Mouse (Mus musculus) heart, embryonic 12.5 days (tissue): ENCODE results near the gene Sorcs2. TPM values are rescaled to one million over a fixed set of nuclear protein-coding genes. Genes with fewer than 3 reads are reported as not detected.
A peak's percentile ranks its signal among the peaks of the same experiment; 100 is the strongest.

Source experiments
- ATAC-seq: fragments of 200-750 bp; cut with Nextera tagmentation; 2 replicates; pipeline ENCODE4 v1.8.0; 2017; ENCODE audit warnings: moderate TSS enrichment, moderate library complexity; ENCODE audit not compliant: insufficient number of reproducible peaks, low FRiP score
- H3K27ac ChIP-seq: fragments of 300-500 bp; sonication (generic); 2 replicates; pipeline ENCODE4 v1.5.1; 2016; ENCODE audit warnings: mild to moderate bottlenecking, moderate library complexity; ENCODE audit not compliant: poor library complexity, severe bottlenecking
- H3K27me3 ChIP-seq: fragments of 300-500 bp; sonication (generic); replicated peaks from 2 replicates; pipeline ENCODE4 v1.6.1; 2016; ENCODE audit warnings: mild to moderate bottlenecking, moderate library complexity
- H3K36me3 ChIP-seq: fragments of 300-500 bp; sonication (generic); 2 replicates; pipeline ENCODE4 v1.6.1; 2016; ENCODE audit warnings: mild to moderate bottlenecking, moderate library complexity
- H3K4me1 ChIP-seq: fragments of 300-500 bp; sonication (generic); replicated peaks from 2 replicates; pipeline ENCODE4 v1.6.1; 2016; ENCODE audit warnings: mild to moderate bottlenecking
- H3K4me2 ChIP-seq: fragments of 300-500 bp; sonication (generic); 2 replicates; pipeline ENCODE4 v1.6.1; 2016; ENCODE audit warnings: mild to moderate bottlenecking, moderate library complexity
- H3K4me3 ChIP-seq: fragments of 300-500 bp; sonication (generic); 2 replicates; pipeline ENCODE4 v1.5.1; 2016; ENCODE audit warnings: mild to moderate bottlenecking
- H3K9ac ChIP-seq: fragments of 300-500 bp; sonication (generic); 2 replicates; pipeline ENCODE4 v1.6.1; 2016; ENCODE audit warnings: mild to moderate bottlenecking, moderate library complexity
- H3K9me3 ChIP-seq: fragments of 300-500 bp; sonication (generic); replicated peaks from 2 replicates; pipeline ENCODE4 v1.6.1; 2016; ENCODE audit warnings: mild to moderate bottlenecking, moderate library complexity
- WGBS: fragments of 180-500 bp; shearing (Covaris S2); methylation state at CpG from one replicate; pipeline ENCODE4 v1.1.7; 2016; 5-methylcytosine and 5-hydroxymethylcytosine counted together
- microRNA-seq: library from miRNA; unstranded; fragments of <30 nt; microRNA quantifications from one replicate; pipeline ENCODE4, GENCODE M21; 2017
- polyA plus RNA-seq: library from polyadenylated mRNA; unstranded; fragments of >200 nt; fragmentation: Nextera tagmentation; extraction: Ambion mirVana; gene quantifications from 2 replicates; pipeline ENCODE4 v1.2.1, GENCODE M21; 2016

Gene Sorcs2
- polyA plus RNA-seq, 1 experiment from 2014 or later = 12.4 TPM

GRCm38 (mm10) chr5:35970380-35971105 is 427.4 kb downstream of the Sorcs2 start:
- H3K27ac ChIP-seq = peak overlapping the region; percentile 13; the same call in 1 of the 2 replicates
- no peaks in the 10 kb centered on the region for H3K27me3 ChIP-seq
- no peak for ATAC-seq
- H3K4me3 ChIP-seq = no peak overlapping the region
- peaks cover 65% of the 10 kb centered on the region for H3K36me3 ChIP-seq
- no peak overlapping the region for H3K4me2 ChIP-seq
- peaks cover 38% of the 10 kb centered on the region for H3K4me1 ChIP-seq
- WGBS = 68% methylated on average over 12 of the region's 12 CpGs
- H3K9ac ChIP-seq = no peak overlapping the region
- H3K9me3 ChIP-seq = no peaks in the 10 kb centered on the region

DNA sequence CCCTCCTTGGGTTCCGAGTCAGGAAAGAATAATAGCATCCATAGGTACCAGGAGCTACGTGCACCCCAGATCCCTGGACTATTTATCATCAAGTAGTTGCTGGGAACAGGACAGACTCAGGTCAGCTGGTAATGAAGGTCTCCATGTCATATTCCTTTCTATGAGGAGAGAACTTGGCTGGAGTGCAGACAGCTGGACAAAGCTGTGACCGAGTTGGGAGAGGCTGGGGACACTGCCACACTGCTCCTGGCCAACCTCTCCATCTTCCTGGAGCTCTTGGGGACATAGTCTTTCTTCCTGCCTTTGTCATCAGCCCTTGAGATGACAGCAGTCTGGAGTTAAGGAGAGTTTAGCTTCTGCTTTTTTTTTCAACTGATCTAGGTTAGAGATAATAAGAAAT is 428.1 kb downstream of the Sorcs2 start:
- WGBS = 72% methylated on average over 3 of the region's 3 CpGs
- Histone ChIP-seq H3K4me2 (no peak overlapping the region), H3K27ac (no peak overlapping the region), H3K9me3 (no peaks in the 10 kb centered on the region), H3K27me3 (no peaks in the 10 kb centered on the region), H3K4me1 (peaks cover 38% of the 10 kb centered on the region), H3K9ac (no peak overlapping the region), H3K36me3 (peaks cover 71% of the 10 kb centered on the region), H3K4me3 (no peak overlapping the region)
- no peak for ATAC-seq

Small RNA genes lying within 50 kb of the gene (microRNA-seq; reads per million reads assigned to microRNA genes)
- 88.2 reads per million, percentile 50 among the genes with 10 or more reads in this experiment for gene Mir7689

Other genes with a start within 250 kb of the Sorcs2 start
- 0.12 TPM in 1 of 2 replicates, not detected in the other for gene Psapl1, start 194.1 kb downstream of the Sorcs2 start, polyA plus RNA-seq
- gene Grpel1, start 66.9 kb upstream of the Sorcs2 start, polyA plus RNA-seq = 54.9 and 57.4 TPM in 2 replicates
- gene Tada2b, start 86.1 kb upstream of the Sorcs2 start, polyA plus RNA-seq = 1.6 and 1.9 TPM in 2 replicates
- gene Ccdc96, start 86.4 kb upstream of the Sorcs2 start, polyA plus RNA-seq = 0.28 and 0.29 TPM in 2 replicates
- 20.0 and 22.3 TPM in 2 replicates for gene Tbc1d14, start 195.1 kb upstream of the Sorcs2 start, polyA plus RNA-seq